Mouse (Mus musculus) heart, adult 2 months (tissue): ENCODE measurements at regions not wholly inside any gene's neighbourhood (a gene's known extent, or its start where the extent isn't known, plus 50 kb on each side); places are given as distances from the start of the nearest gene placed in this dataset.

Source experiments
- EP300 ChIP-seq: fragments of 200-500 bp; IDR thresholded peaks from 2 replicates; pipeline ENCODE4 v1.6.1; 2011; ENCODE audit warnings: low read depth, low read length, control low read depth; ENCODE audit not compliant: insufficient read depth
- POLR2A ChIP-seq: fragments of 200-500 bp; IDR thresholded peaks from 2 replicates; pipeline ENCODE4 v1.6.1; 2011; ENCODE audit warnings: mild to moderate bottlenecking, low read depth, low read length, control low read depth; ENCODE audit not compliant: insufficient read depth

DNA sequence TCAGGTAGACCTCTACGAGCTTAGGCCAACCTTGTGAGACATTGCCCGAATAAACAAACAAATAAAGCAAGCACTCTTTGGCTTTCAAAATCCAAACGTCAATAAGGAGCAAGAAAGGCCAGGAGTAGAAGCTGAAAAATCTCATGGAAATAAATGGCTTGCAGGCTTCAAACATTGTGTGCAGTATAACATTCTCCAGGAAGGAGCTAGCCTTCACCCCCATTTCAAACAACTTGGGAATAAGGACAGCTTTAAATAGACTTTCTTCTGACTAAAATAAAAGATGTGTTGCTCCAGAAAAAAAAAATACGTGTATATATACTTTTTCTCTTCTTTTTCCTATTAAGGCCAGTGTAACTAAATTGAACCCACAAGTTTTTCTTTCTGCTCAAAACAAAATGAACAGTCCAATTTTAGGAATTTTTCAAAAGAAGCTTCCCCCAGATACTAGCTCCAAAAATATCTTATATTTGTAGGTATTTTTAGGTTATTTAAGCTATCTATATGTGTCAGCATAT, 196.2 kb upstream of the Arpp21 start:
- no peak for TF ChIP-seq EP300
- no peak for TF ChIP-seq POLR2A
